Mouse (Mus musculus) central nervous system, embryonic 18 days (tissue): ENCODE measurements around the gene Ppp2r5d. TPM values are rescaled to one million over a fixed set of nuclear protein-coding genes. Genes with fewer than 3 reads are reported as not detected.

Source experiments
- polyA plus RNA-seq: library from polyadenylated mRNA; depleted of rRNA; stranded (reverse); fragments of >200 nt; gene quantifications from 2 replicates; pipeline ENCODE4 v1.2.3, GENCODE M21; 2012; rRNA removed

The Ppp2r5d gene
- 100 and 101 TPM in 2 replicates for polyA plus RNA-seq

GRCm38 (mm10) chr17:46704887-46705835 is at the start of gene Ppp2r5d:
Gene Ppp2r5d (minus strand): TSS chr17:46705111.

DNA sequence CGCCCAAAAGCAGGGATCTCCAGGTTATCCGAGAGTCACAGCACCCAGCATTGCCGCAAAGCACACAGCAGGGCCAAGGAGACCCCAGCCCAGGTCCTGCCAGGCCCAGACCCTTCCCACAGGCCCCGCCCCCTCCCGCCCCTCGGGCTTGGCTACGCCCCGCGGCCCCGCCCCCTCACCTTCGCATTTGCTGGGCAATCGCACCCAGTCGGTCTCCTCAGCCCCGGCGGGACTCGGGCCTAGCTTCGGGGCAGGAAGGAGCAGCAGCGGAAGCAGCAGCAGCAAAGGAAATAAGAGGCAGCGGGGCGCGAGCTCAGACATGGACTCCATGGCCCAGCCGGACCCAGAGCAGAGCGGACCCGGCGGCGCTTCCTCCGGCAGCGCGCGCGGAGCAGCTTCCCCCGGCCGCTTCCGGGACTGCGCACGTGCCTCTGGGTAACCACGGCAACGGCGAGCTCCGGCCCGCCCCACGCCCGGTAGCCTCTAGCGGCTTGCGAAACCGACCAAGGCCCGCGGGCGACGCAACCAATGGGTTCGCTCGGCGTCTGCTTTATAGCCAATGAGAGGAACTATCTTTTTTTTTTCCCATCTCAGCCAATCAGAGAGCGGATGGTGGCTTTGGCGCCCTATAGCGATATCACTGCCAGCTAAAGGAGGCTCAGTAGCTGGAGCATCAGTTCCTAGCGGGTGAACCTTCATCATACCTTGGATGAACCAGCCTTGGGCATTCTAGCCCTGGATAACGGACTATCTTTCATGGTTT is 47.1 kb upstream of the Ppp2r5d start, which contains the start of gene Cnpy3:
Gene Cnpy3, minus strand, starts transcription at position 421 of the 763 bp plus-strand sequence.

DNA sequence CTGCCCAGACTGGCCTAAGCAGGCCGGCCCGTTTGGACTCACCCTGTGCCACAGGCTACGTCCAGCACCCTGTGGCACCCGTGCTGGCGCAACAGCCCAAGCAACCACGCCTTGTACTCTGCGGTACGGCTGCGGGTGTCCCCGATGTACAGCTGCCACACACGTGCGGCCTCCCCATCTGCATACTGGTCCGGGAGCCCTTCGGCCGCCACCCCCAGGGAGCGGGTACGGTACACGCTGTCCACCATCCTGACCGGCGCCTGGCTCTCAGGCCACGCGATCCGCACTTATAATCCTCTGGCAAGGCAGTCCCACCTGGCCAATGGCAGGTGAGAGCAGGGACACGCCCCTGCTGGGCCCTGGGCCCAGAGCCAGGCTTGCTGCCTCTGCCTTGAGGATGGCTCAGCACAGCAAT is 24.0 kb upstream of the Ppp2r5d start, which contains the start of gene Gnmt:
Gene Gnmt, minus strand, starts transcription at position 265 of the 415 bp plus-strand sequence.

GRCm38 (mm10) chr17:46710959-46711597 is 6.2 kb upstream of the Ppp2r5d start, which contains the start of gene Pex6:
Gene Pex6 (plus strand): TSS chr17:46711463.

GRCm38 (mm10) chr17:46680760-46681373 is 24.0 kb downstream of the Ppp2r5d start, which contains the start of gene Klhdc3:
Gene Klhdc3 (minus strand): TSS chr17:46680914.

GRCm38 (mm10) chr17:46678416-46678815 is 26.5 kb downstream of the Ppp2r5d start, which contains the start of gene Mea1:
Gene Mea1 (plus strand): TSS chr17:46678793.

DNA sequence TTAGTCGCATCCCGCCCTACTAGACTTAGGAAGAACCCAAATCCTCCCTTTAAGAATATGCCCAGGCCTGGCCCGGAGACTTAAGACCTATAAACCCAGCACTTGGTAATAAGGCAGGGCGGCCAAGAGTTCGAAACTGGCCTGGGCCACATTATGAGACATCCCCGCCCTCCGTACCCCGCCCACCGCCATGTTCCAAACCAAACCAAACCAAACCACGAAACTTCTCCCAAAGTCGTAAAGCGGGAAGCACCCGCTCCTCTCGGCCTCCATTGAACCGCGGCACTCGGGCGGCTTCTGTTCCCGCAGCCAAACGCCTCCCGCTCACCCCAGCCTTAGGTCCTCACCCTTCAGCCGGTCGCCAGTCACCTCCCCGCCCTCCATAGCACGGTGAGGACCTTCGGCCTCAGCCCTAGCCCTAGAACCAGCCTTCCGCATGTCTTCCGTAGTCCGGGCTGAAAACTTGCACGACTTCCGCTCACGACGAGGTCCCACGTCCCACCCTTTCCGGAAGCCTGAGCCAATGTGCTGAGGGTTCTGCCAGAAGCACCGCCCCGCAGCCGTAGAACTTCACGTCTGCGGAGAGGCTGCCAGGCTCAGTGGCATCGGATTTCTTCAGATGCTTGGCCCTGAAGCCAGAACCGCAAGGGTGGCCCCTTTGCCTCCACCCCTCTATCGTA is 30.9 kb downstream of the Ppp2r5d start, which contains the start of gene Rrp36:
Gene Rrp36, minus strand, starts transcription at position 503 of the 680 bp plus-strand sequence.

GRCm38 (mm10) chr17:46650232-46651031 is 54.5 kb downstream of the Ppp2r5d start, which contains the start of gene Cul7:
Gene Cul7 (plus strand): TSS chr17:46650337.

GRCm38 (mm10) chr17:46645561-46646321 is 59.2 kb downstream of the Ppp2r5d start, which contains the start of the genes Klc4 and Mrpl2:
Gene Klc4 (minus strand): TSS chr17:46646022.
Gene Mrpl2 (plus strand): TSS chr17:46646229.

Other genes with a start within 250 kb of the Ppp2r5d start
- 19.9 and 24.9 TPM in 2 replicates for gene Ttbk1, start 217.4 kb downstream of the Ppp2r5d start, polyA plus RNA-seq
- gene Dnph1, start 208.4 kb downstream of the Ppp2r5d start, polyA plus RNA-seq = 11.2 and 13.1 TPM in 2 replicates
- 40.4 and 42.3 TPM in 2 replicates for gene Cul9, start 158.7 kb downstream of the Ppp2r5d start, polyA plus RNA-seq
- 67.9 and 75.4 TPM in 2 replicates for gene Srf, start 148.9 kb downstream of the Ppp2r5d start, polyA plus RNA-seq
- 15.2 and 17.2 TPM in 2 replicates for gene Ptk7, start 75.6 kb downstream of the Ppp2r5d start, polyA plus RNA-seq
- gene Klc4, start 59.1 kb downstream of the Ppp2r5d start, polyA plus RNA-seq = 21.6 and 24.5 TPM in 2 replicates
- 41.8 and 42.2 TPM in 2 replicates for gene Mrpl2, start 58.9 kb downstream of the Ppp2r5d start, polyA plus RNA-seq
- 57.9 and 58.6 TPM in 2 replicates for gene Cul7, start 54.8 kb downstream of the Ppp2r5d start, polyA plus RNA-seq
- 35.4 and 37.4 TPM in 2 replicates for gene Rrp36, start 30.8 kb downstream of the Ppp2r5d start, polyA plus RNA-seq
- gene Mea1, start 26.3 kb downstream of the Ppp2r5d start, polyA plus RNA-seq = 185 and 210 TPM in 2 replicates
- gene Klhdc3, start 24.2 kb downstream of the Ppp2r5d start, polyA plus RNA-seq = 165 and 178 TPM in 2 replicates
- 46.3 and 46.4 TPM in 2 replicates for gene Pex6, start 6.4 kb upstream of the Ppp2r5d start, polyA plus RNA-seq
- 2.0 and 2.5 TPM in 2 replicates for gene Gnmt, start 24.1 kb upstream of the Ppp2r5d start, polyA plus RNA-seq
- gene Cnpy3, start 47.1 kb upstream of the Ppp2r5d start, polyA plus RNA-seq = 58.5 and 59.3 TPM in 2 replicates
- 0.07 TPM in 1 of 2 replicates, not detected in the other for gene Ptcra, start 58.6 kb upstream of the Ppp2r5d start, polyA plus RNA-seq
- gene 2310039H08Rik, start 67.5 kb upstream of the Ppp2r5d start, polyA plus RNA-seq = 52.9 and 53.6 TPM in 2 replicates
- gene Rpl7l1, start 77.6 kb upstream of the Ppp2r5d start, polyA plus RNA-seq = 67.6 and 73.0 TPM in 2 replicates
- gene Bicral, start 153.4 kb upstream of the Ppp2r5d start, polyA plus RNA-seq = 21.7 and 22.8 TPM in 2 replicates
- gene Tbcc, start 185.6 kb upstream of the Ppp2r5d start, polyA plus RNA-seq = 29.4 and 29.5 TPM in 2 replicates
- 0.04 TPM in 1 of 2 replicates, not detected in the other for gene Prph2, start 205.3 kb upstream of the Ppp2r5d start, polyA plus RNA-seq